Mouse (Mus musculus) forebrain, embryonic 11.5 days (tissue): Measurements from ENCODE around the gene Mad1l1. TPM values are rescaled to one million over a fixed set of nuclear protein-coding genes. Genes with fewer than 3 reads are reported as not detected.

ENCODE experiments used
- ATAC-seq: fragments of 200-750 bp; cut with Nextera tagmentation; replicated peaks from 2 replicates; pipeline ENCODE4 v1.8.0; 2017; ENCODE audit warnings: moderate TSS enrichment; ENCODE audit not compliant: low FRiP score
- DNase-seq: peaks from one replicate; pipeline ENCODE4 v3.0.0-alpha.2; 2017; ENCODE audit warnings: low spot score
- H3K27ac ChIP-seq: fragments of 300-500 bp; sonication (generic); 2 replicates; pipeline ENCODE4 v1.5.1; 2014; ENCODE audit warnings: low read depth, low read length
- H3K27me3 ChIP-seq: fragments of 300-500 bp; sonication (generic); 2 replicates; pipeline ENCODE4 v1.6.1; 2014; ENCODE audit warnings: mild to moderate bottlenecking, low read length, mixed read lengths; ENCODE audit not compliant: control insufficient read depth, insufficient read depth
- H3K36me3 ChIP-seq: fragments of 300-500 bp; sonication (generic); 2 replicates; pipeline ENCODE4 v1.6.1; 2014; ENCODE audit warnings: mild to moderate bottlenecking, low read length, moderate library complexity, mixed read lengths; ENCODE audit not compliant: control insufficient read depth, insufficient read depth
- H3K4me1 ChIP-seq: fragments of 300-500 bp; sonication (generic); replicated peaks from 2 replicates; pipeline ENCODE4 v1.6.1; 2014; ENCODE audit warnings: low read length, mixed read lengths; ENCODE audit not compliant: control insufficient read depth, insufficient read depth
- H3K4me2 ChIP-seq: fragments of 300-500 bp; sonication (generic); 2 replicates; pipeline ENCODE4 v1.6.1; 2014; ENCODE audit warnings: low read depth, mild to moderate bottlenecking, low read length, moderate library complexity, mixed read lengths; ENCODE audit not compliant: severe bottlenecking
- H3K4me3 ChIP-seq: fragments of 300-500 bp; sonication (generic); 2 replicates; pipeline ENCODE4 v1.5.1; 2014; ENCODE audit warnings: low read depth, low read length
- H3K9ac ChIP-seq: fragments of 300-500 bp; sonication (generic); 2 replicates; pipeline ENCODE4 v1.6.1; 2014; ENCODE audit warnings: low read length
- H3K9me3 ChIP-seq: fragments of 300-500 bp; sonication (generic); 2 replicates; pipeline ENCODE4 v1.6.1; 2016; ENCODE audit warnings: low read length, mixed read lengths; ENCODE audit not compliant: control insufficient read depth
- WGBS: fragments of 180-500 bp; shearing (Covaris S2); extraction: QIAGEN DNeasy Blood & Tissue Kit; methylation state at CpG from one replicate; pipeline ENCODE4 v1.1.7; 2014; 5-methylcytosine and 5-hydroxymethylcytosine counted together
- polyA plus RNA-seq: library from polyadenylated mRNA; unstranded; fragments of >200 nt; fragmentation: Nextera tagmentation; extraction: Ambion mirVana; gene quantifications from 2 replicates; pipeline ENCODE4 v1.2.1, GENCODE M21; 2014

Mad1l1 gene
- polyA plus RNA-seq, 1 experiment from 2014 or later: 52.7 TPM

DNA sequence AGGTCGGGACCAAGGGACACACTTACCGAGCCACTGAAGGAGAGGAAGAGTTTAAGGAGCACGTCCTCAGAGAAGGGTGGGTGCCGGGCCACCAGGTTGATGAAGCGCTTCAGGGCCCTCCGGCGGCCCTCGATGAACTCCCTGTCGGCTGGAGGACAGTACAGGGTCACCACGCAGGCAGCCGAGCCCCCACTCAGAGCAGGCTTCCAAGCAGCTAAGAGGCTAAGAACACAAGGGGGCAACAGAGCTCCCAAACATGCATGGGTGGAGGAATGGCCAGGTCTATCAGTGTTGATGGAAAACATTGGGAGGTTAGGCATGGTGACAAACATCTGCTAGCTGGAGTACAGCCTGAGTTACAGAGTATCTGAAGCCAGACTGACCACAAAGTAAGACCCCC is 34.6 kb upstream of the Mad1l1 start:
- WGBS: 90% methylated on average over 11 of the region's 11 CpGs
- no peaks in the 10 kb centered on the region for H3K27me3 ChIP-seq
- H3K4me2 ChIP-seq: no peak overlapping the region
- no peak for ATAC-seq
- H3K9me3 ChIP-seq: no peaks in the 10 kb centered on the region
- H3K4me1 ChIP-seq: no peaks in the 10 kb centered on the region
- no peak overlapping the region for H3K9ac ChIP-seq
- no peak for DNase-seq
- no peak overlapping the region for H3K4me3 ChIP-seq
- H3K36me3 ChIP-seq: peaks cover 6% of the 10 kb centered on the region; the same call in 1 of the 2 replicates
- no peak overlapping the region for H3K27ac ChIP-seq

DNA sequence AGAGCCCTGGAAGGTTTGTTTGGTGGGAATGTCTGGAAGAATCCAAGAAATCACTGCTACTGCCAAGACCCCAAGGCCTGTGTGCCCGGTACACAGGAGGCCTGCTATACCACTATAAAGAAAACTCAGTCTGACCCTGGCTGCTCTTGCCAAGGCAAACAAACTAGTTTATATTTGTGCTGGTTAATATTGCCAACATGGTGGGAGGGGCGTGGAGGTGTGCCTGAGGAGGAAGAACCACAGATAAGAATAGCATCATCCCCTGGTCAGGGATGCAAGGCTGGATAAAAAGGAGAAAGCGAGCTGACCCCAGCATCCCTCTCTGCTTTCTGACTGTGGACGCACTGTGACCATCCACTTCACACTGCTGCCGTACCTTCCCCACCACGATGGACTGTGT is 31.0 kb upstream of the Mad1l1 start:
- no peak overlapping the region for H3K4me2 ChIP-seq
- H3K9ac ChIP-seq: no peak overlapping the region
- ATAC-seq: no peak
- H3K4me3 ChIP-seq: no peak overlapping the region
- H3K9me3 ChIP-seq: no peaks in the 10 kb centered on the region
- peaks cover 3% of the 10 kb centered on the region; the same call in 1 of the 2 replicates for H3K36me3 ChIP-seq
- WGBS: 93% methylated on average over 6 of the region's 6 CpGs
- H3K4me1 ChIP-seq: no peaks in the 10 kb centered on the region
- H3K27ac ChIP-seq: no peak overlapping the region
- DNase-seq: no peak
- H3K27me3 ChIP-seq: no peaks in the 10 kb centered on the region

DNA sequence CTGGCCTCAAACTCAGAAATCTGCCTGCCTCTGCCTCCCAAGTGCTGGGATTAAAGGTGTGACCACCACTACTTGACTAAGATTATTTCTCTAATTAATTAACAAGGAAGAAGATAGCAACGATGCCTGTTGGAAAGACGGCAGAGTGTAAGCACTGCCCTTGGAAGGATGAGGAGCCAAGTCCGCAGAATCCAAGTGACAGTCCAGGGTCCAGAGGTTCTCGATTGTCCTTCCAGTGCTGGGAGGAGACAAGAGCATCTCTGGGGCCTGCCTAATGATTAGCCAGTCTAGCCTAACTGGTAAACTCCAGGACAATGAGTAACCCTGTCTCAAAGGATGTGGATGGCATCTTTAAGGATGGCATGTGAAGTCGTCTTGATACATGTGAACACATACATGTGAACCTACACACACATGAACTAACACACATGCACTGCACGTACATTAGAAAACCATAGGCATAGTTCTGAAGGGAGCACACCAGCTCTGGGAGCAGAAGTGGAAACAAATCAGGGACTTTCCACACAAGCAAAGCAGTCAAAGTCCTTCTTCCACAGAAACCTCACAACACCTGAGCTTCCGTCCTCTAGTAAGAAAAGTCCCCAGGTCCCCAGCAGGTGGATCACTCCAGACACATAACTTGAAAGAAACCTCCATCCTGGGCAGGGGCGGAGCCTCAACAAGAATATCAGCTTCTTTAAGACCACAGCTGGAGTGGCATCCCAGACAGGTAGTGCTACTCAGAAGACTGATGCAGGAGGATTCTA is 29.6 kb upstream of the Mad1l1 start:
- Histone ChIP-seq H3K27ac (no peak overlapping the region), H3K9ac (no peak overlapping the region), H3K4me2 (no peak overlapping the region), H3K4me3 (no peak overlapping the region), H3K9me3 (no peaks in the 10 kb centered on the region), H3K36me3 (peaks cover 3% of the 10 kb centered on the region; the same call in 1 of the 2 replicates), H3K27me3 (no peaks in the 10 kb centered on the region), H3K4me1 (no peaks in the 10 kb centered on the region)
- 92% methylated on average over 8 of the region's 8 CpGs for WGBS
- DNase-seq (no peak), ATAC-seq (no peak)

DNA sequence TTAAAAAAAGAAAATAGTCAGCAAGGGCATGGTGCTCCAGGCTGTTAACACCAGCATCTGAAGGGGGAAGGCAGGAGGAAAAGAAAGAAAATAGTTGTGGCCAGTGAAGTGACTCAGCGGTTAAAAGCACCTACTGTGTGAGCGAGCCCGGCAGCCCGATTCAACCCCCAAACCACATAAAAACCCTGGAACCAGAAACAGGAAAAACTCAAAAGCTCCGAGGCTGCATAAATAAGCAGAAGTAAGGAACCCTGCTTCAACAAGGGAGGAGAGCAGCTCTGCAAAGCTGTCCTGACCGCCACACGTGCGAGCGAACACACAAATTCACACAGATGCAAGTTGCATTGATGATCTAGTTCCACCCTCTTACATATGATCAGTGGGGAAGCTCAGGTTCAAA is 28.5 kb upstream of the Mad1l1 start:
- H3K9me3 ChIP-seq: no peaks in the 10 kb centered on the region
- 95% methylated on average over 9 of the region's 9 CpGs for WGBS
- no peak overlapping the region for H3K27ac ChIP-seq
- no peak overlapping the region for H3K4me2 ChIP-seq
- H3K36me3 ChIP-seq: peaks cover 3% of the 10 kb centered on the region; the same call in 1 of the 2 replicates
- no peak overlapping the region for H3K4me3 ChIP-seq
- H3K4me1 ChIP-seq: no peaks in the 10 kb centered on the region
- ATAC-seq: no peak
- H3K27me3 ChIP-seq: no peaks in the 10 kb centered on the region
- no peak overlapping the region for H3K9ac ChIP-seq
- DNase-seq: no peak

DNA sequence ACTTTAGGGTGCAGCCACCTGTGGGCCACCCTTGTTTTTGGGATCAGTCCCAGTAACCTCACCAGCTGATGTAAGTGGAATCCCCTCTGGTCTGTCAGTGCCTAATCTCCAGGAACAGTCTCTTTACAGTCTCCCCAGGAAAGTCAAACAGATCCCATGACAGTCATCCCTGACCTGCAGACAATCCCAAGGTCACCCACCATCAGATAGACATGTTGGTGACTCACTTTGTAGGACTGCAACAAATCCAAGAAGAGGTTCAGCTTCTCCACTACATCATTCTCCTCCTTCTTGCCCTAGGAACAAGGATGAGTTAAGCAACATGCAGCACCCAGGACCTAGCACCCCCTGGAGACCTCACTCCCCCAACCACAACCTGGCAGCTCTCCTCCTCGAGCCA is 24.7 kb upstream of the Mad1l1 start:
- Histone ChIP-seq H3K4me1 (no peaks in the 10 kb centered on the region), H3K36me3 (no peaks in the 10 kb centered on the region), H3K4me2 (no peak overlapping the region), H3K4me3 (no peak overlapping the region), H3K27ac (no peak overlapping the region), H3K9me3 (no peaks in the 10 kb centered on the region), H3K9ac (no peak overlapping the region), H3K27me3 (no peaks in the 10 kb centered on the region)
- WGBS: 83% methylated on average over 1 of the region's 1 CpGs
- no peak for DNase-seq
- ATAC-seq: no peak

DNA sequence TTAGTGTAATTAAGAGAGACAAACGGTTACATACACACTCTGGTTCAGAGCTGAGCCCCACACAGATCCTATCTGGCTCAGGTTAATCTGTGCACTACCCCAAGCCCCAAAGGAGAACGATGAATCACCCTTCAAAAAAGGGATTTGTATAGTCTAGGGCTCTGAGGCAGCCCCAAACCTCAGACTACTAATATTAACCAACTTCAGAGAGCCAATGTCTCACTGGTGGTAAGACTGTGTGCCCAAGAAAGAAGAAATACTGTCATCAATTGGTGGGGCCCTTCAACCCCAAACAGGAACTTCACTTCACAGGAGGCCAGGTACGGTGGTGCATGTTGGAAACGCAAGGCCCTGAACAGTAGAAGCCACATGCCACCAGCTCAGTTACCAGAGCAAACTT is 23.9 kb upstream of the Mad1l1 start:
- Histone ChIP-seq H3K4me2 (no peak overlapping the region), H3K9ac (no peak overlapping the region), H3K27ac (no peak overlapping the region), H3K4me1 (no peaks in the 10 kb centered on the region), H3K36me3 (no peaks in the 10 kb centered on the region), H3K9me3 (no peaks in the 10 kb centered on the region), H3K4me3 (no peak overlapping the region), H3K27me3 (no peaks in the 10 kb centered on the region)
- no peak for ATAC-seq
- 90% methylated on average over 4 of the region's 4 CpGs for WGBS
- no peak for DNase-seq

DNA sequence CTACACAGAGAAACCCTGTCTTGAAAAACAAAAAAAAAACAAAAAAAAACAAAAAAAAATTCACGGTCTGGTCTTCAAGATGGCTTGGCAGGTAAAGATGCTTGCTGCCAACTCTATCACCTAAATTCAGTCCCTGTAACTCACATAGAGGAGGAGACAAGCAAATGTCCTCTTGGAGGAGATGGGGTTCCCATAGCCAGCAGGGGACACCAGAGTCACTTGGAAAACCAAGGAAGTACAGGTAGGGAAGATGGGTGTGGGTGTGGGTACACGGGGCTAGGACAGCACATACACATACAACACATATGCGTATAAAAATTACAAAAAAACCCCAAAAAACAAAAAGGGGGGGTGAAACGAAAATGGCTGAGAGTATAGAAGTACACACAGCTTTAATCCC is 21.5 kb upstream of the Mad1l1 start:
- Histone ChIP-seq H3K4me2 (no peak overlapping the region), H3K27me3 (no peaks in the 10 kb centered on the region), H3K9ac (no peak overlapping the region), H3K4me3 (no peak overlapping the region), H3K4me1 (no peaks in the 10 kb centered on the region), H3K36me3 (peaks cover 6% of the 10 kb centered on the region; the same call in 1 of the 2 replicates), H3K9me3 (no peaks in the 10 kb centered on the region), H3K27ac (no peak overlapping the region)
- ATAC-seq (no peak), DNase-seq (no peak)
- WGBS: 90% methylated on average over 4 of the region's 4 CpGs

DNA sequence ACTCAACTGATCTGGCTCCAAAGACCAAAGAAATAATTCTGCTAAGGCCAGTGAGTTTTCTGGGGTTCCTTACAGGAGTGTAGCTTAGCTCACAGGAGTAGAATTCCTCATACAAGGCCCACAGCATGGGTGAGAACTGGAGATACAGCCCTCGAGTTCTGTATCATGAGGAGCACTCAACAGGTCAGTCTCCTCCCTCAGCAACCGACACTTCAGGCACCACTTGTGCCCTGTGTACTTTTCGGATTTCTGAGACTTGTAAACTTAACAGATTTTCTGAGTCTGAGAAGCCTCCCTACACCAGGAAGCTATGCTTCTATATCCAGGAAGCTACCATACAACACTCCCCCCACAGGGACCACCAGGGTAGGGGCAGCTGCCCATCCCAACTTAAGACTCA is 18.5 kb upstream of the Mad1l1 start:
- Histone ChIP-seq H3K9me3 (no peaks in the 10 kb centered on the region), H3K27ac (no peak overlapping the region), H3K36me3 (peaks cover 6% of the 10 kb centered on the region; the same call in 1 of the 2 replicates), H3K4me1 (no peaks in the 10 kb centered on the region), H3K9ac (no peak overlapping the region), H3K27me3 (no peaks in the 10 kb centered on the region), H3K4me2 (no peak overlapping the region), H3K4me3 (no peak overlapping the region)
- no peak for ATAC-seq
- no peak for DNase-seq
- 86% methylated on average over 3 of the region's 3 CpGs for WGBS

DNA sequence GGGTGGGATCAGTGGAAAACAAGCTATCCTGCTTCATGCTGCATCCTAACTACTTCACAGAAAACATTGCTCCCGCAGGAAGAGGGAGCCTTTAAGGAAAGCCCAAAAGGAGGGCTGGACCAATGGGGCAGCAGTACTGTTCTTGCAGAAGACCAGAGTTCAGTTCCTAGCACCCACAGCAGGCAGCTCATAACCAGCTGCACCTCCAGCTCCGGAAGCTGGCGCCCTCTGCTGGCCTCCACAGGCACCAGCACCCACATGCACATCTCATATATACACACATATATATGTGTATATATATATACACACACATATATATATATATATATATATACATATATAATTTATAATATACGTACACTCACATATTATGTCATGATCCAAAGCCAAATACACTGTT is 17.4 kb upstream of the Mad1l1 start:
- no peak for DNase-seq
- H3K9me3 ChIP-seq: no peaks in the 10 kb centered on the region
- no peak overlapping the region for H3K4me2 ChIP-seq
- peaks cover 6% of the 10 kb centered on the region; the same call in 1 of the 2 replicates for H3K36me3 ChIP-seq
- no peak overlapping the region for H3K27ac ChIP-seq
- H3K9ac ChIP-seq: no peak overlapping the region
- no peak for ATAC-seq
- WGBS: 96% methylated on average over 4 of the region's 4 CpGs
- H3K27me3 ChIP-seq: no peaks in the 10 kb centered on the region
- no peaks in the 10 kb centered on the region for H3K4me1 ChIP-seq
- no peak overlapping the region for H3K4me3 ChIP-seq
